Mouse (Mus musculus) stomach, embryonic 14.5 days (tissue): ENCODE measurements at regions not wholly inside any gene's neighbourhood (a gene's known extent, or its start where the extent isn't known, plus 50 kb on each side); places are given as distances from the start of the nearest gene placed in this dataset.

Source experiments
- ATAC-seq: fragments of 200-750 bp; cut with Nextera tagmentation; 2 replicates; pipeline ENCODE4 v1.8.0; 2017; ENCODE audit warnings: low read depth, moderate TSS enrichment; ENCODE audit not compliant: insufficient number of reproducible peaks, insufficient read depth, low FRiP score
- H3K27ac ChIP-seq: fragments of 300-500 bp; sonication (generic); 2 replicates; pipeline ENCODE4 v1.5.1; 2014; ENCODE audit warnings: mild to moderate bottlenecking, low read length, moderate library complexity, mixed read lengths
- H3K27me3 ChIP-seq: fragments of 300-500 bp; sonication (generic); 2 replicates; pipeline ENCODE4 v1.6.1; 2014; ENCODE audit warnings: low read length, control low read depth, mixed read lengths; ENCODE audit not compliant: control insufficient read depth, insufficient read depth
- H3K36me3 ChIP-seq: fragments of 300-500 bp; sonication (generic); 2 replicates; pipeline ENCODE4 v1.6.1; 2014; ENCODE audit warnings: mild to moderate bottlenecking, control low read depth, low read length, moderate library complexity, mixed read lengths; ENCODE audit not compliant: control insufficient read depth, insufficient read depth
- H3K4me1 ChIP-seq: fragments of 300-500 bp; sonication (generic); 2 replicates; pipeline ENCODE4 v1.6.1; 2014; ENCODE audit warnings: low read length, control low read depth, mixed read lengths; ENCODE audit not compliant: control insufficient read depth, insufficient read depth
- H3K4me2 ChIP-seq: fragments of 300-500 bp; sonication (generic); replicated peaks from 2 replicates; pipeline ENCODE4 v1.6.1; 2014; ENCODE audit warnings: low read depth, low read length, control low read depth
- H3K4me3 ChIP-seq: fragments of 300-500 bp; sonication (generic); 2 replicates; pipeline ENCODE4 v1.5.1; 2014; ENCODE audit warnings: low read depth, low read length, control low read depth
- H3K9ac ChIP-seq: fragments of 300-500 bp; sonication (generic); replicated peaks from 2 replicates; pipeline ENCODE4 v1.6.1; 2014; ENCODE audit warnings: low read depth, mild to moderate bottlenecking, control low read depth, low read length, moderate library complexity, mixed read lengths
- H3K9me3 ChIP-seq: fragments of 300-500 bp; sonication (generic); 2 replicates; pipeline ENCODE4 v1.6.1; 2016; ENCODE audit warnings: low read depth, low read length, control low read depth; ENCODE audit not compliant: control insufficient read depth
- WGBS: fragments of 180-500 bp; shearing (Covaris S2); extraction: QIAGEN DNeasy Blood & Tissue Kit; methylation state at CpG from one replicate; pipeline ENCODE4 v1.1.7; 2014; 5-methylcytosine and 5-hydroxymethylcytosine counted together

DNA sequence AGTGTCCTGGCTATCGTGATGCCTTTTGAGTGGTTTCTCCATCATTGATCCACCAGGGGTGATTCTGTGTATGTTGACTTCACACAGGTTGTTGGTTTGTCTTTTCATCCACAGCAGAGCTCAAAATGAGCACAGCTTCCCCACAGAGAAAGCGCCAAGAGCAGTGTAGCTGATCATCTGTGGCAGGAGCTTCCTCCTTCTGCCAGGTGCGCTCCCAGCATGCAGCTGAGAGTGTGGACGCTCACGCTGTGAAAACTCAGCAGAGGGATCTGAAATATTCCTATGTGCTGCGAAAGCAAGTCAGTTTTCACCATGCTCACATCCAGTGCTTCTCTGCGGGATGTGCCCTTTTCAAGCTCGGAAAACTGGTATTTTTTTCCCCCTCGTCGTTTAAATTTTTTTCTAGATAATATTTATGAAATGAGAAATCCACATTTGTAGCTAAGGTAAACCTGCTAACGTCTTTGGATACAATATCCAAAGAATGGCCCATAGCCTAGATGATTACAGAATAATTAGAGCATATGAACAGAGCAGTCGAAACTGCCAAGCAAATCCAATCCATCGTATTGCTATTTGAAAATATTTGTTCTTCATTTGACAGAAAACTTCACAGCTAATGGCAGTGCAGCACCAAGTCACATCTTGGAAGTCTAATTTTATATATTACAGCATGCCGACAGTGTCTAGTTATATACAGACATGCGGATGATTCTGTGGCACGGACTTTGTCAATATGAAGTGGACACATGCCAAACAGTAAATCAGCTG lies 283.3 kb upstream of the Ndst3 start:
- no peak overlapping the region for H3K27ac ChIP-seq
- no peak overlapping the region for H3K9ac ChIP-seq
- H3K36me3 ChIP-seq = no peaks in the 10 kb centered on the region
- H3K27me3 ChIP-seq = no peaks in the 10 kb centered on the region
- no peak overlapping the region for H3K4me3 ChIP-seq
- no peaks in the 10 kb centered on the region for H3K4me1 ChIP-seq
- H3K4me2 ChIP-seq = no peak overlapping the region
- 65% methylated on average over 16 of the region's 16 CpGs for WGBS
- ATAC-seq = no peak
- H3K9me3 ChIP-seq = no peaks in the 10 kb centered on the region

DNA sequence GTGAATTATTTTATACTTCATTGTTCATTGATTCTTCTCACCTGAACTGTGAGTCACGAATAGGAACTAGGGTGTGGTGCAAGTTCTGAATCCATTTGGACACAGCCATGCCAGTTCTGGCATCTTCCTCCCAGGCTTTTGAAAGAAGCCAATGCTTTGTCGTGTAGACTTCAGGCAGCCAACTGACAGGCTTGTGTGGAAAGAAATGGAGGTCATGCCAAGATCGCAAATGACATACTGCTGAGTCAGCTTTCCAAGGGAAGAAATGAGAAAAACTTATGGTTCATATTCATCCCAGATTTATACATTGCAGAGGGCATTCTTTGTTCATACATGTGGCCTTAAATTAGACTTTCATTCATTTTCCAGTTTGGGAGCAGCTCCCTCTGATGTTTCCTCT lies 285.8 kb upstream of the Ndst3 start:
- no peaks in the 10 kb centered on the region for H3K27me3 ChIP-seq
- H3K4me1 ChIP-seq = no peaks in the 10 kb centered on the region
- ATAC-seq = no peak
- no peak overlapping the region for H3K4me3 ChIP-seq
- H3K9me3 ChIP-seq = no peaks in the 10 kb centered on the region
- H3K9ac ChIP-seq = no peak overlapping the region
- no peak overlapping the region for H3K4me2 ChIP-seq
- 84% methylated on average over 3 of the region's 3 CpGs for WGBS
- no peak overlapping the region for H3K27ac ChIP-seq
- H3K36me3 ChIP-seq = no peaks in the 10 kb centered on the region

DNA sequence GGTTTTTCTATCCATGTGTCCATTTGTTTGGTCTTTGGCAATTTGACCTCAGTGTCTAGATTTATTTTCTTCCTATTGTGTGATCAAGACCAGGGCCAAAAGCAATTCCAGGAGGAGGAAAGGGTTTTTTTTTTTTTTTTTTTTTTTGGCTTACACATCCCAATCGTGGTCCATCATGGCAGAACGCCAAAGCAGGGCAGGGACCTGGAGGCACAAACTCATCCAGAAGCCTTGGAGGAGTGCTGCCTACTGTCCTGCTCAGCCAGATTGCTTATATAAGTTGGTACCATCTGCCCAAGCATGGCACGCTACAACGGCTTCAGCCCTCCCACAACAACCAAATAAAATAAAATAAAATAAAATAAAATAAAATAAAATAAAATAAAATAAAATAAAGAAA lies 286.5 kb upstream of the Ndst3 start:
- WGBS = 84% methylated on average over 4 of the region's 4 CpGs

DNA sequence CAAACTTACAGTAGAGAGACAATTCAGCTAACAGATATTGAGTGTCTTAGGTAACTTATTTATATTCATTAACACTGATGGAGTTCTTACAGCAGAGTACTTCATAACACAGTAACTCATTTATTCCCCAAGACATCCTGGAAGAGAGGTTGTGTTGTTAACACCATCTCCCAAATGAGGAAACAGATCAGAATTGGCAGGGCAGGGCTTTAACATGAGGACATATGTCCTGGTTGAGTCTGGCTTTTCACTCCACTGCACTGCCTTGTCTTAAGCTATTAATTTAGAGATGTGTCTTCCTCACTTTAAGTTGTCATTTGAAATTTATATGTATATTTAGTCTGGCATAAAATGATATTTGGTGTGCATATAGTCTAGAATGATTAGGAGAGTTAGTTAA lies 292.4 kb upstream of the Ndst3 start:
- H3K9me3 ChIP-seq = no peaks in the 10 kb centered on the region
- no peaks in the 10 kb centered on the region for H3K27me3 ChIP-seq
- no peak overlapping the region for H3K27ac ChIP-seq
- no peak for ATAC-seq
- H3K4me1 ChIP-seq = no peaks in the 10 kb centered on the region
- H3K4me2 ChIP-seq = no peak overlapping the region
- H3K4me3 ChIP-seq = no peak overlapping the region
- H3K9ac ChIP-seq = no peak overlapping the region
- H3K36me3 ChIP-seq = no peaks in the 10 kb centered on the region

More for the DNA sequence above, 286.5 kb upstream of the Ndst3 start:
- Histone ChIP-seq H3K4me3 (no peak overlapping the region), H3K27me3 (no peaks in the 10 kb centered on the region), H3K36me3 (no peaks in the 10 kb centered on the region), H3K9ac (no peak overlapping the region), H3K4me1 (no peaks in the 10 kb centered on the region), H3K4me2 (no peak overlapping the region), H3K27ac (no peak overlapping the region), H3K9me3 (no peaks in the 10 kb centered on the region)
- ATAC-seq = no peak

DNA sequence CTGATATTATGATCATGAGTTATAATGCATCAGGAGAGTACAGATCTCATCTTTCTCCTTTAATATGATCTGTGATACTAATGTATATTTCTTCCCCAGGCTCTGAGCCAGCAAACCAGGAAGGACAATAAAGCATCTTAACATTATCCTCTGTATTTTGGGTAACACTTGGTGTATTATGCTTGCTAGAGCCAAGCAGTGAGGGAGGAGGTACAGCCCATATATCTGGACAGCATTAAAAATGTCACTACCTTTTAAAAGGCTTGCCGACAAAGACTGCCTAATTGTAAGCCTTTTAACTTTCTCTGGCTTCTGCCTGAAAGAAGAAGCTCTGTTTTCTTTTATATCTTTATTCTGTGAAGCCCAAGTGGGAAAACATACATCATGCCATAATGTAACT lies 292.9 kb upstream of the Ndst3 start:
- H3K4me1 ChIP-seq = no peaks in the 10 kb centered on the region
- no peak overlapping the region for H3K9ac ChIP-seq
- no peak overlapping the region for H3K4me3 ChIP-seq
- H3K36me3 ChIP-seq = no peaks in the 10 kb centered on the region
- WGBS = 29% methylated on average over 1 of the region's 1 CpGs
- no peaks in the 10 kb centered on the region for H3K9me3 ChIP-seq
- no peaks in the 10 kb centered on the region for H3K27me3 ChIP-seq
- no peak overlapping the region for H3K27ac ChIP-seq
- no peak overlapping the region for H3K4me2 ChIP-seq
- ATAC-seq = no peak

GRCm38 (mm10) chr3:123984028-123984427 lies 293.4 kb upstream of the Ndst3 start:
- Histone ChIP-seq H3K27ac (no peak overlapping the region), H3K4me1 (no peaks in the 10 kb centered on the region), H3K27me3 (no peaks in the 10 kb centered on the region), H3K4me3 (no peak overlapping the region), H3K9me3 (no peaks in the 10 kb centered on the region), H3K9ac (no peak overlapping the region), H3K4me2 (no peak overlapping the region), H3K36me3 (no peaks in the 10 kb centered on the region)
- no peak for ATAC-seq
- WGBS = 30% methylated on average over 1 of the region's 1 CpGs

GRCm38 (mm10) chr3:123999957-124000616 lies 309.4 kb upstream of the Ndst3 start:
- 75% methylated on average over 3 of the region's 3 CpGs for WGBS

DNA sequence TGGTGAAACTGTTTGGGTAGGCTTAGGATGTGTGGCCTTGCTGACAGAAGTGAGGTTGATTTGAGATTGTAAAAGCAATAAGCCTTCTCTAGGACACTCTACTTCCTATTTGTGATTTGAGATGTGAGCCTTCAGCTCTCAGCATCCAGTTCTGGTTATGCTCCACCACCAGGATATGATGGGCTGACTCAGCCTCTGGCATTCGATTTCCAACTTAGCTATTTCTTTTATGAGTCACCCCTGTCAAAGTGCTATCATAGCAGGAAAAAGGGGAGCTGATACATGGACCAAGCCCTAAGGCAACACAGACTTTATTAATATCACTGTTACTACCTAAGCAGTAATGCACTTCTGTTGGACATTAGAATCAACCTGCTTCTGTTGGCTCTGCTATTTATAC lies 310.2 kb upstream of the Ndst3 start:
- H3K4me1 ChIP-seq = no peaks in the 10 kb centered on the region
- H3K9ac ChIP-seq = no peak overlapping the region
- no peak overlapping the region for H3K4me2 ChIP-seq
- no peak overlapping the region for H3K27ac ChIP-seq
- no peak overlapping the region for H3K4me3 ChIP-seq
- H3K36me3 ChIP-seq = no peaks in the 10 kb centered on the region
- no peak for ATAC-seq
- H3K27me3 ChIP-seq = no peaks in the 10 kb centered on the region
- WGBS = 86% methylated on average over 1 of the region's 1 CpGs
- no peaks in the 10 kb centered on the region for H3K9me3 ChIP-seq

More at GRCm38 (mm10) chr3:123999957-124000616, 309.4 kb upstream of the Ndst3 start:
- Histone ChIP-seq H3K9ac (no peak overlapping the region), H3K4me2 (no peak overlapping the region), H3K27ac (no peak overlapping the region), H3K27me3 (no peaks in the 10 kb centered on the region), H3K9me3 (no peaks in the 10 kb centered on the region), H3K4me3 (no peak overlapping the region), H3K4me1 (no peaks in the 10 kb centered on the region), H3K36me3 (no peaks in the 10 kb centered on the region)
- ATAC-seq = no peak
